Mouse (Mus musculus) adipocyte (in vitro differentiated cells): ENCODE results near the gene Ltf.

Source experiments
- DNase-seq: peaks from one replicate; pipeline ENCODE4 v3.0.0-alpha.2; 2016; ENCODE audit warnings: low spot score

Gene Ltf

GRCm38 (mm10) chr9:111019022-111019421 is at the start of gene Ltf:
Gene Ltf (plus strand): TSS chr9:111019271.
- no peak for DNase-seq

DNA sequence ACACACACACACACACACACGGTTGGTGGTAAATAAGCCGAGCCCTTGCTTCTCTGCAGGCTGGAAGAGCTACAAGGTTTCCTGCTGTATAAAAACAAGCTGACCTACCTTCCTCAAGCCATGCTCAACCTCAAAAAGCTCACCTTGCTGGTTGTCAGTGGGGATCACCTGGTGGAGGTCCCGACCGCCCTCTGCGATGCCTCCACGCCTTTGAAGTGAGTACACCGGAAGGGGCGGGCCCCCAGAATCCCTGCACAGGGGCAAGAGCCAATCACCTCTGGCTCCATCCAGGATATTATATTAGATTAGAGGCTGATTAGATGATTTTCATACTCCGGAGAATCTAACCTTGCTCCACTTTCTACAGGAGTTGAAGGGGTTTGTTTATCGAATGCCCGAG is 39.7 kb upstream of the Ltf start:
- no peak for DNase-seq

DNA sequence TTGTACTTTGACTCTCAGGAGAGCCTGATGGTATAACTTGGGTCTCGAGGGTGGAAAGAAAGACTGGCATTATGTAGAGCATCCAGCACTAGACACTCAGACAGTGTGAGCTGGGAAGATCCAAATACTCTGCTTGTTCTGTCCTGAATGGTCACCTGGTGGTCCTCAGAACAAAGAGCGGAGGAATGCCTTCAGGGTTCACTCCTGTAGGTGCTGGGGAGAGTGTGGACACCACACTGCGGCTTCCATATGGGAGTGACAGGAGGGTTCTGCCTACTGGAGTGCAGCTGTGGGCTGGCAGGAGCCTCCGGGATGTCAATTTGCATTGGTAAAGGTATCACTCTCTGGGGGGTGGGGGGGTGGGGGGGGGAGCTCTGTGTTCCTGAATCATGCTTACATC is 36.7 kb upstream of the Ltf start:
- DNase-seq = no peak

DNA sequence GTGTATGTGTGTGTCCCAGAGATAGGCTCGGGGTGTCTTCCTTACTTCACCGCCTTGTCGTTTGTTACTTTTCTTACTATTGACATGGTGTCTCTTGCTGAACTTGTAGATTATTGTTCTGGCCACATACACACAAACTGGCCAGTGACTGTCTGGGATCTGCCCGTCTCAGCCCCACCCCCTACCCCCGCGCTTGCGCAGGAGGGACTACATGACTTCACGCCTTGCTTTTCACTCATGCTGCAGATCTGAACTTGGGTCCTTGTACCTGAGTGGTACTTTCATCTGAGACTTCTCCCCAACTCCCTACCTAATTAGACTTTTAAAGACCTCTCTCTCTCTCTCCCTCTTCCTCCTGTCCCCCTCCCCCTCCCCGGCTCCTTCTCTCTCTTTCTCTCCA is 35.0 kb upstream of the Ltf start:
- DNase-seq = no peak

DNA sequence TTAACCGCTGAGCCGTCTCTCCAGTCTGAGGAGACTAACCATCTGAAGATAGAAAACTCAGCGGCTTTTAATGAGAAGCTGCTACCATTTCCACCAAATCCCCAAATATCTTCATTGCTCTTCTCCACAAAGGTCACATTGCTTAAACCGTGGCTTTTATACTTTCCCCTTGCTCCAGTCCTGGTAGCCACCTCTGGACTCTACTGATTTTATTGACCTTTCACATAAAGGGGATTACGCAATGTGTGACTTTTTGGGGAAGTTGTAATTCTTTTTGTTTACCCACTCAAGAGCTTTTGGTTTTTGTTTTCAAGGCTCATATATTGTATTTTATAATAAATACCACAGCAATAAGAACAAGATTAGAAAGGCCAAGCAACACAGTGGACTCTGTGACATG is 33.5 kb upstream of the Ltf start:
- DNase-seq = no peak

- no peak for DNase-seq
These were observed 33.1 kb upstream of the Ltf start for GRCm38 (mm10) chr9:110985951-110986350.

DNA sequence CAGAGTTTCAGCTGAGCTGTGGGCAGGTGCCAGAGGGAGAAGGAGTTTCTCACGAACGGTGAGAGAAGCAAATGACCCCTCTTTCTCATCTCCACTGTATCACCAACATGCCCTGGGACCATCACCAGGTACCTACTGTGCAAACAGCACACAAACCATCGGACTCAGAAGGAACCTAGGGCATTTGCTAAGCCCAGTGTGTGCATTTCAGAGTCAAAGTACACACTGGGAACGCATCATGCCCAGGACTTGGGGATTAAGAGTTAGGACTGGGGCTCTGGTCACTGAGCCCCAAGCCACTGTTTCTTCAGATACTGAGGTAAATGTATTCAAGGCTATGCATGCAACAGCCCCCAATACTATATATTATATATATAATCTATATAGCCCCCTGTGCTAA is 31.7 kb upstream of the Ltf start:
- DNase-seq = no peak

GRCm38 (mm10) chr9:110988078-110988477 is 31.0 kb upstream of the Ltf start:
- no peak for DNase-seq

DNA sequence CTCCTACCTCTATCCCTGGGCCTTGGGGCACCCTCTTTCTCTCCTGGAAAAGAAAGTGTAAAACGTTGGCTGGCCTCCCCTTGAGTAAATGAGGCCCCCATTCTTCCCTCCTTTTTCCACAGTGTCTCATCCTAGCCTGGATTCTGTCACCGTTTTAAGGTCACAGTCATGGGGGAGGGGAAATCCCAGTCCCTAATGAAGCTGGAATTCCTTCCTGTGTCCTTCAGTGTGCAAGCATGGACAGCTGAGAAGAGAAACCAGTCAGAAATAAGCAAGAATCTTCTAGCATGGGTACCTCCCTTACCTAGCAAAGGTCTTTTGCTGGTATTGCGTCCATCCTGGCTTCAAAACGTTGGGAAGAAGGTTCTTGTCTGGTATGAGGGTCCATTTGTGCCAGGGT is 29.9 kb upstream of the Ltf start:
- no peak for DNase-seq

DNA sequence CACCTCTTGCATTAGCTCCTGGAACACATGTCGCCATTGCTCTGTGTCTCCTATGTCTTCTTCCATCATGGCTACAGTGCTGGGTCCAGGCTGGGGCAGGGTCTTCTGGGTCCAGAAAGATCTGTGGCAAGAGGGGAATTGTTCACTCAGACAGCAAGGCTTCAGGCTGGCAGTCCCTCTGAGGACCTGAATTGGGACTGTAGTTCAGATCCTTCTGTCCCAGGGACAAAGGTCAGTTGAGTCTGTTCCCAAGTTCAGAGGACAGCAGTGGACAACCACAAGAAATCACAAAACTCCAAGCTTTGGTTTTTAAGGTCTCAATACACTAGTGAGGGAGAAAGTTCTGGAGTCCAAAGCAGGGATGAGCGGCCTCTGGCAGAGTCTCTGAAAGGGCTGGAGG is 29.5 kb upstream of the Ltf start:
- no peak for DNase-seq

DNA sequence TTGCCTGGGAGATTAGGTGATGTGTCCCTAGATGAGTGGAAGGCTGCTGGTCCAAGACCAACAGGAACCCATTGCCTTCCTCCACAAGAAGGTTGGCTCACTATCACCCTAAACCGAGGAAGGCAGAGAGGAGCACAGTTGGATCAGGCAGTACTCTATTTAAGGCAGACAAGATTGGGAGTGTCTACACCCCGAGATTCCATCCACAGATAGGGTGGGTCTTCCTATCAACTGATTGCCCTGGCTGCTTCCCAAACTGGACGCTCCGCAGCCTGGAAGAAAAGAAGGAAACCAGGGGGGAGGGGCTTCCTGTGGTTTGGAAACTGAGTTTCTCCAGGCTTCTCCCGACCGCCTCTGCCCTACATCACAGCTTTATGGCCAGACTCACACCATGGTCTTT is 28.9 kb upstream of the Ltf start, which contains the start of gene Rtp3:
Gene Rtp3 (minus strand): TSS at position 380 of the 400 bp plus-strand sequence.
- no peak for DNase-seq

DNA sequence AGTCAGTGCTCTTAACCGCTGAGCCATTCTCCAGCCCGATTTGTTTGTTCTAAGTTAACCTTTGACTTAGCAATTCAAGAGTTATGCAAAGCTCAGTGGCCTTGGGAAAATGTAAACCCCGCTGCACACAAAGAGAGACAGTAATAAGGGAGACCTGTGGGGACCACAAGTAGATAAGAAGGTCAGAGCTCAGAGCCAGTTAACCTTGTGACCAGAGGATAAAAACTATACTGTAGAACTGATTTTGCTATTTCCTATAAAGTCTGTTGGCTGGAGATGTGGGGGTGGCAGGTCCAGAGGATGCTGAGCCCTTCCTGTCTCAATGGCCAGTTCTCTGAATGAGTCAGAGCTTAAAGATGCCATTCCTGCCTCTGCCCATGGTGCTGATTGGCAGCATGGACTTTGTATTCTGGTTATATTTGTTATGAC is 25.8 kb upstream of the Ltf start:
- peak; percentile 21 for DNase-seq

- DNase-seq = peak; percentile 79
These were observed 24.3 kb upstream of the Ltf start for GRCm38 (mm10) chr9:110994716-110995172.

DNA sequence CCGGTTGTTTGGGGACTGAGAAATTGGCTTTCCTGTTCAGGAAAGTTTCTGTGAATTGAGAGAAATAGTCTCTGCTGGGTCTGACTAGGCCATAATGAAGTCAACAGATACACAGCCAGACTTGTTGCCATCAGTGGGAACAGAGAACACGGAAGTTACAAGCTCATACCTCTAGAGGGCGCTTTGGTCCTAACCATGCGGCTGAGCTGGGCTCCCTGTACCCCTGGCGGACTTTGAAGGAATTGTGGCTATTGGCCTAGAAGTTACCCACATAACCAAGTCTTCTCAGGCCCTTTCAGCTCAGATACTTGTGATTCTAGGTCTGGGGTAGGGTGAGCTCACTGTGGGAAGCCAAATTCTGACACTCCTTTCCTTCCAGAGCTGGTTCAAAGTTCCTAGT is 21.8 kb upstream of the Ltf start:
- DNase-seq = peak; percentile 71

- no peak for DNase-seq
These were observed 20.0 kb upstream of the Ltf start for GRCm38 (mm10) chr9:110999056-110999455.

DNA sequence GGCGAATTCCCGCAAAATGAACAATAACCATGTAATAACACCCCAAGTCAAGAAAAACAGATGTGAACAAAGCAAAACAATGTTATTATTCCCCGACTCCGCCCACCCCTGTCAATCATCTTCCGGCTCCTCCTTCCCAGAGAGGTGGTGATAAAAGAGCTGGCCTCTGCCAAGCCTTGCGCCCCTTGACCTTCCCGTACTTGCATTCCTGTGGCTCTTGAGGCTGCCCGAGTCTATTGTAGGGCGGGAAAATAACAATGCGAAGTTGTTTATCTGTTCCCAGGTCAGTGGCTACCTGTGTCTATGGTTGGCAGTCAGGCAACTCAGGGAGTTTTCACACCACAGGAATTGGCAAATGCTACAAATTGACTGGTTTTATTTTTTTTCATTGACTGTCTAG is 19.2 kb upstream of the Ltf start:
- DNase-seq = peak; percentile 17

GRCm38 (mm10) chr9:111001621-111002020 is 17.4 kb upstream of the Ltf start:
- DNase-seq = no peak

DNA sequence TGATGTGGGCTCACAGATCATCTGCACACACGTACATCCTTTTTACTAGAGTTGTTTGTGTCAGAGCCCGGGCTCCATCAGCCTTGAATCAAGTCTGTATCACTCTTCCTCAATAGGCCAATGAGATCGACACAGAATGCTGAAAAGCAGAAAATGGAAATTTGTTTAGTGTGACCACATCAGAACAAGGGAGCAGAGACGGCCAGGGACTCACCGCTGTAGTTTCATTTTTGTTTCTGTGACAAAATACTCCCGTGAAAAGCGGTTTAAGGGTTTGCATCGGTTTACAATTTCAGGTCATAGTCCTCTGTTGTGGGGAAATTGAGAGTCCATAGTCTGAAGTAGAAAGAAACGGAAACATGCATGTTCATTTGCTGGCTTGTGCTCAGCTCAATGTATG is 15.8 kb upstream of the Ltf start:
- DNase-seq = no peak

DNA sequence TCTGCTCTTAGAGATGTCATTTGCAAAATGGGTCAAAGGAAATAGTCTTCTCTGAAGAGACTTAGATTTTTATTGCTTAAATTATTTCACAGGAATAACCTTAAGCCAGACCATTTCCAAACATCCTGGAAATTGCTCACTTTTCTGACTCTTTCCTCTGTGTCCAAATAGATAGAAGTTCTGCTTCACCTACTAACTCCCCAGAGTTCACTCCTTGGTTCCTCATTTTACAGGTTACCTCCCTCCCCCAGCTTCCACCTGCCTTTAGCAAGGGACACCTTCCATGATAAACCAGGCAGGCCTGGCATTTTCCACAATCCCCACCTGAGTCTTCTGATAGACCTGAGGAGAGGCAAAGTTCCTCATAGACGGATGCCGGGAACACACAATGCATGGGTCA is 12.5 kb upstream of the Ltf start:
- no peak for DNase-seq

DNA sequence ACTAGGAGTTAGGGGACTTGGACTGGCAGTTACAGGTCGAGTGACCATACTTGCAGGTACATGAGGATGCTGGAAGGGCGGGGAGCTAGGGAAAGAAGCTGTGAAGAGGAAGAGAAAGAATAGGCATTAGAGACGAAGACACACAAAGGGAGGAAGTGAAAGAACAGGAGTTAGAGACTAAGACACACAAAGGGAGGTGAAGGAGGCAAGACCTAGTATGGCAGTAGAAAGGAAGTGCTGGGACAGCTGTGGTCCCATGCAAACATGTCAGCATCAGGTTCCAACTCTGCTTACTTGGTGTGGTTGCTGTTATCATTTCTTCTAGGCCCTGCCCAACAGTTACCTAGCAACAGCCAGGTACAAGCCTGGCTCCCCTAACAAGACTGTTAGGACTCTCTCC is 9.3 kb upstream of the Ltf start:
- no peak for DNase-seq

GRCm38 (mm10) chr9:111011550-111011949 is 7.5 kb upstream of the Ltf start:
- DNase-seq = no peak

GRCm38 (mm10) chr9:111012041-111012440 is 7.0 kb upstream of the Ltf start:
- no peak for DNase-seq

DNA sequence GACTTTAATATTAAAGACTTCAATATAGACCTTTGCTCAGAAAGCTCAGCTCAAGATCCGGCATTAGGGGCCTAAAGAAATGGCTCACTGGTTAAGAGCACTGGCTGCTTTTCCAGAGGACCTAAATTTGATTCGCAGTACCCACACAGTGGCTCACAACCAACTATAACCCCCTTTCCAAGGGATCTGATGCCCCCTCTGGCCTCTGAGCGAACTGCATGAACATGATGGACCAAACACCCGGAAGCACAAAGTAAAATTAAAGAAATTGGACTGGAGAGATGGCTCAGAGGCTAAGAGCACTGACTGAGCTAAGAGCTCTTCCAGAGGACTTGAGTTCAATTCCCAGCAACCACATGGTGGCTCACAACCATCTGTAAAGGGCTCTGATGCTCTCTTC is 3.4 kb upstream of the Ltf start:
- no peak for DNase-seq

GRCm38 (mm10) chr9:111026791-111027190 is 7.7 kb downstream of the Ltf start:
- DNase-seq = no peak

DNA sequence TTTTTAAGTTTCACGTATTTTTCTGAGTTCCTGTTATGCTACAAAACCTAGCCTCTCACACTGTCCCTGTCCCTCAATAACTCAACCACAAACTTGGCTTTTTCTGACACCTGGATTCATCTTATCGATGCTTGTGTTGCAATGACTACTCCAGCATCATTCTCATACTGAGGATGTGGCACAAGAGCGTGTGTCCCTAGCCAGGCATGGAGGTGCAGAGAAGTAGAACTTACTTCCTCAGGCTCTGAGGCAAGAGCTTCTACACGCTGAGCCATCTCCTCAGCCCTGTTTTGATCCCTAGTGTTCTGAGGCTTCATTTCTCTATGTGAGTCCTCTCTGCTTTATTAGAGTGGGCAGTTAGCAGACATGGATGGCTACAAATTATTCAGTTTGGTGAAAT is 14.6 kb downstream of the Ltf start:
- DNase-seq = no peak
